Mouse (Mus musculus) T-cell, adult 66 days (primary cell): Measurements from ENCODE around the gene Tyw5. TPM values are rescaled to one million over a fixed set of nuclear protein-coding genes. Genes with fewer than 3 reads are reported as not detected.

ENCODE experiments used
- total RNA-seq, 2 experiments: library from RNA; stranded (reverse); gene quantifications; 3 replicates in 1 of 2; 4 replicates in 1 of 2; pipeline ENCODE4 v1.2.4; 2023

Tyw5 gene
- total RNA-seq, result 10 to 100 TPM; 27.7 to 34.0 TPM

GRCm38 (mm10) chr1:57406187-57407151, at the start of gene Tyw5, which contains the start of gene Maip1:
Gene Tyw5 (minus strand): TSS chr1:57407101.
Gene Maip1 (plus strand): TSS chr1:57406328.

GRCm38 (mm10) chr1:57377376-57378341, 29.2 kb downstream of the Tyw5 start, which contains the start of gene 1700066M21Rik:
Gene 1700066M21Rik (plus strand): TSS chr1:57377620.

Other genes with a start within 250 kb of the Tyw5 start
- 1 to 10 TPM; 5.2 TPM for gene 1700066M21Rik, start 29.5 kb downstream of the Tyw5 start, total RNA-seq
- 10 to 100 TPM; 17.5 to 19.0 TPM for gene Maip1, start 773 bp downstream of the Tyw5 start, total RNA-seq